Mouse (Mus musculus) midbrain, postnatal 0 days (tissue): ENCODE measurements around the gene Tbxas1. TPM values are rescaled to one million over a fixed set of nuclear protein-coding genes. Genes with fewer than 3 reads are reported as not detected.

Experiments used
- ATAC-seq: fragments of 200-750 bp; cut with Nextera tagmentation; 2 replicates; pipeline ENCODE4 v1.8.0; 2017; ENCODE audit warnings: moderate number of reproducible peaks, mild to moderate bottlenecking, moderate TSS enrichment, moderate library complexity; ENCODE audit not compliant: low FRiP score
- DNase-seq: peaks from one replicate; pipeline ENCODE4 v3.0.0-alpha.2; 2015; ENCODE audit warnings: low spot score
- H3K27ac ChIP-seq: fragments of 300-500 bp; sonication (generic); 2 replicates; pipeline ENCODE4 v1.5.1; 2014; ENCODE audit warnings: low read depth, mild to moderate bottlenecking, low read length, mixed read lengths
- H3K27me3 ChIP-seq: fragments of 300-500 bp; sonication (generic); 2 replicates; pipeline ENCODE4 v1.6.1; 2014; ENCODE audit warnings: low read length, control low read depth, mixed read lengths; ENCODE audit not compliant: insufficient read depth
- H3K36me3 ChIP-seq: fragments of 300-500 bp; sonication (generic); 2 replicates; pipeline ENCODE4 v1.6.1; 2014; ENCODE audit warnings: low read length, control low read depth, mixed read lengths; ENCODE audit not compliant: insufficient read depth
- H3K4me1 ChIP-seq: fragments of 300-500 bp; sonication (generic); 2 replicates; pipeline ENCODE4 v1.6.1; 2014; ENCODE audit warnings: mild to moderate bottlenecking, control low read depth, antibody characterized with exemption, low read length, mixed read lengths; ENCODE audit not compliant: insufficient read depth
- H3K4me2 ChIP-seq: fragments of 300-500 bp; sonication (generic); 2 replicates; pipeline ENCODE4 v1.6.1; 2014; ENCODE audit warnings: low read depth, mild to moderate bottlenecking, low read length, mixed read lengths; ENCODE audit not compliant: poor library complexity, severe bottlenecking
- H3K4me3 ChIP-seq: fragments of 300-500 bp; sonication (generic); 2 replicates; pipeline ENCODE4 v1.5.1; 2014; ENCODE audit warnings: low read depth, mild to moderate bottlenecking, low read length, moderate library complexity
- H3K9ac ChIP-seq: fragments of 300-500 bp; sonication (generic); replicated peaks from 2 replicates; pipeline ENCODE4 v1.6.1; 2014; ENCODE audit warnings: mild to moderate bottlenecking, low read length, moderate library complexity, mixed read lengths; ENCODE audit not compliant: poor library complexity, severe bottlenecking
- H3K9me3 ChIP-seq: fragments of 300-500 bp; sonication (generic); 2 replicates; pipeline ENCODE4 v1.6.1; 2016; ENCODE audit warnings: low read length, control low read depth
- CTCF ChIP-seq: IDR thresholded peaks from 2 replicates; pipeline ENCODE4 v1.5.1; 2016; ENCODE audit warnings: antibody characterized with exemption, mild to moderate bottlenecking
- WGBS: fragments of 180-500 bp; shearing (Covaris S2); extraction: QIAGEN DNeasy Blood & Tissue Kit; methylation state at CpG from one replicate; pipeline ENCODE4 v1.1.7; 2014; 5-methylcytosine and 5-hydroxymethylcytosine counted together
- polyA plus RNA-seq: library from polyadenylated mRNA; unstranded; fragments of >200 nt; fragmentation: Nextera tagmentation; extraction: Ambion mirVana; gene quantifications from 2 replicates; pipeline ENCODE4 v1.2.1, GENCODE M21; 2015
- total RNA-seq: library from RNA; depleted of rRNA; stranded (reverse); fragments of >200 nt; gene quantifications from 2 replicates; pipeline ENCODE4 v1.2.3, GENCODE M21; 2014

Tbxas1 gene
- total and polyA plus RNA-seq, 2 experiments from 2014 or later = 1.4 to 3.1 TPM

DNA sequence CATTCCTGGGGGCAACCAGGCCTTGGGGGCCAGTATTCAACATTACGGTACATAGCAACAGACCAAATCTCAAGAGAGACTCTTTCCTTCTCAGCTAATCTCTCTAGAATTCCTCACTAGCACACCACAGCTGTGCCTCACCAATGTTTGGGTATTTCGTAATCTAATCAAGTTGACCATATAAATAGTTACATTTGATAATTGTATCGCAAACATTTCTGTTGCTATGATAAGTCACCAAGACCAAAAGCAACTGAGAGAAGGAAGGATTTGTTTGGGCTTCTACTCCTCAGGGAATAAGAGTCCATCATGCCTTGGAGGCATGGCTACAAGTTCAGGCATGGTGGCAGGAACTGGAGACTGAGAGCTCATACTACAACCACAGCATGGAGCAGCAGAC is 67.6 kb downstream of the Tbxas1 start:
- DNase-seq (no peak), ATAC-seq (no peak)
- Histone ChIP-seq H3K4me1 (no peaks in the 10 kb centered on the region), H3K27me3 (no peaks in the 10 kb centered on the region), H3K27ac (no peak overlapping the region), H3K9me3 (no peaks in the 10 kb centered on the region), H3K36me3 (no peaks in the 10 kb centered on the region), H3K9ac (no peak overlapping the region), H3K4me3 (no peak overlapping the region), H3K4me2 (no peak overlapping the region)
- no peak for TF ChIP-seq CTCF
- 97% methylated on average over 3 of the region's 3 CpGs for WGBS

DNA sequence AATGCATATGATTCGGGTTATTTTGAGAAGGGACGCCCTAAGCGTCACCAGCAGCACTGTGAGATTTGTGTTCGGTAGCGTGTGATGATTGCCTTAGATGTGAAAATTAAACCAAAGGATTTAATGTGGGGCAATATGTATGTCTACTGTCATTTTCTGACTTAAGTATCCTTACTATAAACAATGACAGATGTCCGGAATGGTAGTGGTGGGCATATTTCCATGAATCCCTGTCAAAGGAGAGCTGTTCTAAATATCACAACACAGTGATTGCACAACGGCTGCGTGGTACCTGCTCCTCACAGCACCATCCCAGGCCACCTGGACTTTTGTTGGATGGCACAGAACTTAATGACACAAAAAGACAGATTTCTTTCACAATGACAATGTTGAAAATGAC is 69.2 kb downstream of the Tbxas1 start:
- no peak for ATAC-seq
- 90% methylated on average over 8 of the region's 8 CpGs for WGBS
- DNase-seq = no peak

DNA sequence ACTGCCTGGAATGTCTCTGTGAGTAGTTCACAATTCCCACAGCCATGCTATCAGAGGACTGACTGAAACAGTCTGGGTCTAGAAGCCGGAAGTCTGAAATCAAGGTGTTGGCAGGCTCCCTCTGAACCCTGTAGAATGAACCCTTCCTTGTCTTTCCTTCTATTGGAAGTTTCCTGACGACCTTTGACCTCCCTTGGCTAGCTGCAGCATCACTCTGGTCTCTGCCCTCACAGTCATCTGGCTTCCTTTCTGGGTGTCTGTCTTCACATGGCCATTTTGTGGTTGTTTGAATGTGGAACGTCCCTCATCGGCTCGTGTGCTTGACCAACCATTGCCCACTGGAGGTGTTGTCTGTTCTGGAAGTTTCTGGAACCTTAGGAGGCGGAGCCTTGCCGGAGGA is 69.6 kb downstream of the Tbxas1 start:
- no peaks in the 10 kb centered on the region for H3K36me3 ChIP-seq
- ATAC-seq (no peak), DNase-seq (no peak)
- no peaks in the 10 kb centered on the region for H3K4me1 ChIP-seq
- H3K4me2 ChIP-seq = no peak overlapping the region
- H3K4me3 ChIP-seq = no peak overlapping the region
- H3K9ac ChIP-seq = no peak overlapping the region; the same call in 1 of the 2 replicates
- no peaks in the 10 kb centered on the region for H3K9me3 ChIP-seq
- 88% methylated on average over 7 of the region's 7 CpGs for WGBS
- no peaks in the 10 kb centered on the region for H3K27me3 ChIP-seq
- no peak overlapping the region for H3K27ac ChIP-seq
- no peak for TF ChIP-seq CTCF

More for the DNA sequence above, 69.2 kb downstream of the Tbxas1 start:
- no peak for TF ChIP-seq CTCF
- no peak overlapping the region for H3K4me2 ChIP-seq
- no peak overlapping the region for H3K4me3 ChIP-seq
- H3K9ac ChIP-seq = no peak overlapping the region; the same call in 1 of the 2 replicates
- H3K9me3 ChIP-seq = no peaks in the 10 kb centered on the region
- no peaks in the 10 kb centered on the region for H3K4me1 ChIP-seq
- no peak overlapping the region for H3K27ac ChIP-seq
- H3K36me3 ChIP-seq = no peaks in the 10 kb centered on the region
- no peaks in the 10 kb centered on the region for H3K27me3 ChIP-seq

DNA sequence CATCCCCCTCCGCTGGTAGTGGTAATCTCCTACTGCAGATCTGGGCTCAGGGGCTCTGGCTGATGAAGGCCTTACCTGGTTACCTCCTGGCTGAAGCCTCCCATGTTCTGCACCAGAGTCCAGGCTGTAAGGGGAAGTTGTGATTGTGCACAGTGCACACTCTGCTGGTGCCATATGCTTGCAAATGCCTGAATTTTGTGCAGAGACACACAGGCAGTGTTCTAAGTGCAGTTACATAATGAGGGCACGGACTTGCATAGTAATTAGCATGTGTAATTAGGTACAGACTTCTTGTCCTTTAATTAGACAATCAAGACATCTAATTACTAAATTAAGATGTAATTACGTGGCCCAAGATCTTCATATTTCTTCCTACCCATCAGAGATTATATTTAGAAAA is 70.5 kb downstream of the Tbxas1 start:
- DNase-seq (no peak), ATAC-seq (no peak)
- Histone ChIP-seq H3K27ac (no peak overlapping the region), H3K9ac (no peak overlapping the region), H3K9me3 (no peaks in the 10 kb centered on the region), H3K27me3 (no peaks in the 10 kb centered on the region), H3K4me3 (no peak overlapping the region), H3K4me1 (no peaks in the 10 kb centered on the region), H3K36me3 (no peaks in the 10 kb centered on the region), H3K4me2 (no peak overlapping the region)
- TF ChIP-seq CTCF = no peak
- WGBS = 62% methylated on average over 3 of the region's 3 CpGs

DNA sequence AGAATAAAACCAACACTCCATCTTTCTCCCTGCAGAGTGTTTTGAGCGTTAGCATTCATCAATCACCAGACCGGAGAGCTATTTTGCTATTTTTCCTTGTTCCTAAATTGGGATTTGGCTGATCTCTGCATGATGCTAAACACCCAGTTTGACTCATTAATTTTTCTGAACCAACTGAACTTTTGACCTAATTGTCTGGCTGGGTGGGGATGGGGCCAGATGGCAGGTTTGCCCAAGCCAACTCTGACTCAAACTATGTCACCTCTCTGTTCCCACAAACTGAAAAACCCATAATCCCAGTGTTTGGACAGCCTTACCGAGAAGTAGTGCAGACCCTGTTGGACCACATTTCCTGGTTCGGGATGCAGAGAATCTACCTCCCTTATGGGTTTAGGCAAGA is 72.1 kb downstream of the Tbxas1 start:
- Histone ChIP-seq H3K9me3 (no peaks in the 10 kb centered on the region), H3K27ac (no peak overlapping the region), H3K27me3 (no peaks in the 10 kb centered on the region), H3K4me1 (no peaks in the 10 kb centered on the region), H3K9ac (no peak overlapping the region), H3K4me2 (no peak overlapping the region), H3K4me3 (no peak overlapping the region), H3K36me3 (no peaks in the 10 kb centered on the region)
- TF ChIP-seq CTCF = no peak
- DNase-seq (no peak), ATAC-seq (no peak)
- 96% methylated on average over 4 of the region's 4 CpGs for whole genome bisulfite sequencing

DNA sequence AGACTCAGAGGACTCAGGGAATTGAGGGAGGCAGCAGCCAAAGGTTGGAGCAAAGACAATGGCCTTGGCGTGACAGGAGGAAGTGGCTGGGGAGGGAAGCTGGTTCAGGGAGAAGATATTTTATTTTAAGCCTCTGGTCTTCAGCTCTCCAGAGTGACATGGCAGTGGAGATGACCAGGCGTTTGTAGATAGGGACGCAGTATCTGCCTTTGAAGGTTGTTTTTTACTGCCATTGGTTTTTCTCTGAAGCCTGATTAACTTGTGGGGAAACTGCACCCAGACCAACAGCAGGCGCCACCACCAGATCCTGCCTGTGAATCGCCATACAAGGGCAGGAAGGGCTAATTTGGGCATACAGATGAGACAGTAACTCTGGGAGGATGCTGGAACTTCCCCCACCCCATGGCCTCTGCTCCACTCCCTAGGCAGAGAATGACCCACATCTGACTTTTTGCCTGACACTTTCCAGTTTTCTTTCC is 74.5 kb downstream of the Tbxas1 start:
- 74% methylated on average over 5 of the region's 5 CpGs for WGBS
- H3K36me3 ChIP-seq = no peaks in the 10 kb centered on the region

More for the DNA sequence above, 74.5 kb downstream of the Tbxas1 start:
- no peaks in the 10 kb centered on the region for H3K27me3 ChIP-seq
- no peaks in the 10 kb centered on the region for H3K4me1 ChIP-seq
- H3K4me3 ChIP-seq = no peak overlapping the region
- no peak overlapping the region for H3K9ac ChIP-seq
- DNase-seq (no peak), ATAC-seq (no peak)
- no peak overlapping the region for H3K4me2 ChIP-seq
- no peaks in the 10 kb centered on the region for H3K9me3 ChIP-seq
- no peak for TF ChIP-seq CTCF
- no peak overlapping the region for H3K27ac ChIP-seq
